Mouse (Mus musculus): Measurements from ENCODE around the gene Tnp2.

- TF ChIP-seq CTCF (conservative IDR thresholded peaks at IDR 0.05; ENCODE audit: low read length) (no peak), NANOG (IDR thresholded peaks at IDR 0.05; ENCODE audit: borderline replicate concordance, low read length) (no peak)
These were observed 2.9 kb downstream of the Tnp2 start, which contains the start of gene Socs1 for GRCm38 (mm10) chr16:10785371-10786231.
